Mouse (Mus musculus): Measurements from ENCODE around the gene Map3k19. TPM values are rescaled to one million over a fixed set of nuclear protein-coding genes. Genes with fewer than 3 reads are reported as not detected.
A peak's percentile ranks its signal among the peaks of the same experiment; 100 is the strongest.

Gene Map3k19
- polyA plus RNA-seq, 1 experiment = not detected

DNA sequence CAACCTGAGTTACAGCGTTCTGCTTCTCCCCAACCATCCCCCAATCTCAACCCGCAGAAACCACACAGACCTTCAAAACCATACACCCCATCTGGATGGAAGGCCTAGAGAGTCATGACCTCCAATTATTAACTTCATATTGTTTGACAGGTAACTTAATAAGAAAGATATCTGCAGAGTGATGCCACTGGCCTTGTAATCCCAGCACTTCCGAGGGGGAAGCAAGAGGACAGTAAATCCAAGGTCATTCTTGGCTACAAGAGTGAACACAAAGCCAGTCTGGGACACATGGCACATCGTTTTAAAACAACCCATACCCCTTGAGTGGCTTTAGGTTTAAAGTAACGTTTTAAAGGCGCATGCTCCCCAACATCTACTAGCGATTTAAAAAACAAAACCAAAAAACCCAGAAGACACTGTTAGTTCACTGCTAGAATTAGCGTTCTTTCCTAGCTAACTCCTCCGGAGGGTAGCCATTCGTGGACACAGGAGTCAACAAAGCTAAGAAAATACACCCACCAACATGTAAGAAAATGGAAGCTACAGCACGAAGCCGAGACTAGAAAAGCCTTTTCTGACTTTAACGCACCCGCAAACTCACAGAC, 81.5 kb downstream of the Map3k19 start:
- H3K4me3 ChIP-seq (ENCODE audit: insufficient read depth, low read depth, low read length) = peak overlapping the region; percentile 95
- under 1% methylated on average over 14 of the region's 14 CpGs for WGBS
- TF ChIP-seq CTCF (IDR thresholded peaks at IDR 0.05; ENCODE audit: insufficient read depth, low read depth, low read length) = no peak
- no peak for TF ChIP-seq POLR2A (IDR thresholded peaks at IDR 0.05; ENCODE audit: insufficient read depth, low read depth, low read length)
- H3K4me1 ChIP-seq (ENCODE audit: control insufficient read depth, insufficient read depth, low read length) = 0 out of 2 replicates have a peak, but pooled peaks cover 2% of the 10 kb centered on the region
- peak overlapping the region; percentile 85 for H3K27ac ChIP-seq (ENCODE audit: insufficient read depth, low read depth, low read length)

DNA sequence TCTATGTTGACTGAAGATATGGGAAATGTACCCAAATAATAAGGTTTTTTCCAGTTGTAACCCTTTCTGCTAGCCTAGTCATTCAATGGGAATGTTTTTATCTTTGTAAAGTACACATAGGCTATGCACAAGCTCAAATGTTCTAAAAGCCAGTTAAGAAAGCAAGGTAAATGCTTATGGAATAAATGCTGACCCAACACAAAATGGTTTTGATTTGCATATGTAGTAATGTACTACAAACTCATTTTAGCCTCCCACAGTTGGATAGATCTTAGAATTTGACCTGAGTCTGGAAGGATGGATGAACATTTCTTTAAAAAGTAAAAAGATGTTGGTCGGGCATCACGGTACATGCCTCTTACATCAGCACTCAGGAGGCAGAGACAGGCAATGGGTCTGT, 88.1 kb downstream of the Map3k19 start:
- no peak overlapping the region for H3K4me3 ChIP-seq (ENCODE audit: insufficient read depth, low read depth, low read length)
- H3K27ac ChIP-seq (ENCODE audit: insufficient read depth, low read depth, low read length) = no peak overlapping the region
- H3K4me1 ChIP-seq (ENCODE audit: control insufficient read depth, insufficient read depth, low read length) = no peaks in the 10 kb centered on the region
- TF ChIP-seq CTCF (IDR thresholded peaks at IDR 0.05; ENCODE audit: insufficient read depth, low read depth, low read length) (no peak), POLR2A (IDR thresholded peaks at IDR 0.05; ENCODE audit: insufficient read depth, low read depth, low read length) (no peak)
- 91% methylated on average over 2 of the region's 2 CpGs for WGBS

GRCm38 (mm10) chr1:127765468-127765867, 89.4 kb downstream of the Map3k19 start:
- no peaks in the 10 kb centered on the region for H3K4me1 ChIP-seq (ENCODE audit: control insufficient read depth, insufficient read depth, low read length)
- WGBS = 75% methylated on average over 2 of the region's 2 CpGs
- H3K27ac ChIP-seq (ENCODE audit: insufficient read depth, low read depth, low read length) = no peak overlapping the region
- TF ChIP-seq POLR2A (IDR thresholded peaks at IDR 0.05; ENCODE audit: insufficient read depth, low read depth, low read length) (no peak), CTCF (IDR thresholded peaks at IDR 0.05; ENCODE audit: insufficient read depth, low read depth, low read length) (no peak)
- H3K4me3 ChIP-seq (ENCODE audit: insufficient read depth, low read depth, low read length) = no peak overlapping the region

Other genes with a start within 250 kb of the Map3k19 start
- gene Tmem163, start 175.5 kb downstream of the Map3k19 start, polyA plus RNA-seq (2012; ENCODE audit: insufficient read depth, insufficient read length, low replicate concordance, missing spikeins) = not detected in 2 replicates
- not detected in 2 replicates for gene Acmsd, start 125.6 kb downstream of the Map3k19 start, polyA plus RNA-seq (2012; ENCODE audit: insufficient read depth, insufficient read length, low replicate concordance, missing spikeins)
- 57.4 TPM in 1 of 2 replicates, not detected in the other for gene Ccnt2, start 80.9 kb downstream of the Map3k19 start, polyA plus RNA-seq (2012; ENCODE audit: insufficient read depth, insufficient read length, low replicate concordance, missing spikeins)
- 150 TPM in 1 of 2 replicates, not detected in the other for gene Rab3gap1, start 13.7 kb upstream of the Map3k19 start, polyA plus RNA-seq (2012; ENCODE audit: insufficient read depth, insufficient read length, low replicate concordance, missing spikeins)
- gene Zranb3, start 248.0 kb upstream of the Map3k19 start, polyA plus RNA-seq (2012; ENCODE audit: insufficient read depth, insufficient read length, low replicate concordance, missing spikeins) = not detected in 2 replicates
- gene R3hdm1, start 248.3 kb upstream of the Map3k19 start, polyA plus RNA-seq (2012; ENCODE audit: insufficient read depth, insufficient read length, low replicate concordance, missing spikeins) = 228 and 834 TPM in 2 replicates

Measured in olfactory bulb, adult 2 months (tissue).